Mouse (Mus musculus) G1E-ER4 (cell line): ENCODE measurements around the gene 2410004B18Rik. TPM values are rescaled to one million over a fixed set of nuclear protein-coding genes. Genes with fewer than 3 reads are reported as not detected.

Experiments
- GATA1 ChIP-seq: IDR thresholded peaks from one replicate; pipeline ENCODE4 v1.8.0; 2012; ENCODE audit warnings: low read length, inconsistent platforms
- polyA plus RNA-seq: library from polyadenylated mRNA; stranded (reverse); fragments of >175 nt; gene quantifications from 2 replicates; pipeline ENCODE4 v1.2.3, GENCODE M21; 2012

The 2410004B18Rik gene
- polyA plus RNA-seq, 1 experiment: 29.3 TPM

- TF ChIP-seq GATA1: no peak
These were observed 14.8 kb upstream of the 2410004B18Rik start for GRCm38 (mm10) chr3:145922971-145923370.

- TF ChIP-seq GATA1: no peak
These were observed 13.8 kb upstream of the 2410004B18Rik start for GRCm38 (mm10) chr3:145923874-145924577.

GRCm38 (mm10) chr3:145924649-145925337 lies 13.0 kb upstream of the 2410004B18Rik start:
- no peak for TF ChIP-seq GATA1

- no peak for TF ChIP-seq GATA1
These were observed 12.3 kb upstream of the 2410004B18Rik start for GRCm38 (mm10) chr3:145925506-145925905.

GRCm38 (mm10) chr3:145929525-145930400 lies 8.1 kb upstream of the 2410004B18Rik start:
- TF ChIP-seq GATA1: no peak

GRCm38 (mm10) chr3:145933845-145934244 lies 4.0 kb upstream of the 2410004B18Rik start:
- TF ChIP-seq GATA1: no peak

GRCm38 (mm10) chr3:145938405-145939349 lies 863 bp downstream of the 2410004B18Rik start:
- TF ChIP-seq GATA1: no peak

GRCm38 (mm10) chr3:145939402-145939801 lies 1.6 kb downstream of the 2410004B18Rik start:
- peak; percentile 98 for TF ChIP-seq GATA1

GRCm38 (mm10) chr3:145939971-145940370 lies 2.2 kb downstream of the 2410004B18Rik start:
- no peak for TF ChIP-seq GATA1

GRCm38 (mm10) chr3:145941971-145942370 lies 4.2 kb downstream of the 2410004B18Rik start:
- TF ChIP-seq GATA1: no peak

GRCm38 (mm10) chr3:145944348-145944747 lies 6.5 kb downstream of the 2410004B18Rik start:
- no peak for TF ChIP-seq GATA1

GRCm38 (mm10) chr3:145945904-145946303 lies 8.1 kb downstream of the 2410004B18Rik start:
- no peak for TF ChIP-seq GATA1

- no peak for TF ChIP-seq GATA1
These were observed 8.8 kb downstream of the 2410004B18Rik start for GRCm38 (mm10) chr3:145946654-145947053.

GRCm38 (mm10) chr3:145947539-145948204 lies 9.9 kb downstream of the 2410004B18Rik start:
- no peak for TF ChIP-seq GATA1
